ENCODE assay signal across 14 mouse cellular contexts in the genomic region with DNA sequence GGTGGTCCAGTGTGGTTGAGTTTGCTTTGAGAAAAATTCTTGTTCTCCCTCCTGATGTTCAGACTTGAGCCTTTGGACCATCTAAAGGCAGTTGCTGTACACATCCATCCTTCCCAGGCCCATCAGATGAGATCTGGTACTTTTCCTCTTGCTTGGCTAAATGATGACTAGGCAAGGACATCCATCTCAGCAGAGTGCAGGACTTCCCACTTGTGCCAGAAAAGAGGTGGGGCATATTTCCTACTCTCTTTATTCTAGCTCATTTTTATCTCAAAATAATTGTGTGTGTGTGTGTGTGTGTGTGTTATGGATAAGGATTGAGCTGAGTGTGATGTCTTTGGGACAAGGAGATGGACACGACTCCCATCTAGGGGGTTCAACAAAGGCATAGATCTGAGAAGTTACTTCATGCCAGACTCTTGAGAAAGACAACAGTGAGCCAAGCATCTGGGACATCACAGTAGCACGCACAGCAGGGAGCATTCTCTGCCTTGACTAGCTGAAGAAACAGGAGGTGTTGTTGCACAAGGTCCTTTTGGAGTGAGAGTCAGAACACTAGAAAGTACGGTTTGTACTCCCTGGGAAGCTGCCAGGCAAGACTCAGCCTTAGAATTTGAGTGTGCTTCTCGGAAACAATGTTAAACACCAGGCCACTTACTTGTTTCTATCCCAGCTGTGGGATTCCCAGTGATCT.
DNase-seq lines count a peak whose midpoint lies in the region; ATAC-seq and TF ChIP-seq lines count a peak whose summit lies in the region.
"Had no signal": no experiment of that assay in that cellular context is flagged by ENCODE, and none has a peak within 500 bp of the region (broad histone marks: within the 10 kb centered on the region; RNA-seq: fewer than 3 reads in every experiment).

No protein-coding gene starts in this region.

- WGBS in forebrain, embryonic 13.5 days, result 81% methylated on average over 4 of the region's 4 CpGs
- WGBS in intestine, embryonic 16.5 days, result 77% methylated on average over 4 of the region's 4 CpGs

- DNase-seq in gastrocnemius, adult 2 months, result peak; percentile 74
- no peak for DNase-seq in gastrocnemius, postnatal 4 days (ENCODE audit: low spot score in 2 of 2)
- peak; percentile 23 to 73 for DNase-seq in urinary bladder, postnatal 36 days (ENCODE audit: low spot score in 2 of 2)
- DNase-seq in urinary bladder, postnatal 10 days (ENCODE audit: low spot score), result no peak
- DNase-seq in lung, postnatal 14 days, result peak; percentile 80
- DNase-seq in spleen, postnatal 14 days (ENCODE audit: low spot score in 2 of 2), result no peak
- DNase-seq: cerebellum, adult 2 months had no signal

- H3K9ac ChIP-seq in forebrain, embryonic 13.5 days, result no peak overlapping the region
- no peak overlapping the region for H3K9ac ChIP-seq in intestine, embryonic 16.5 days (ENCODE audit: low read depth, low read length)
- H3K9ac ChIP-seq: hindbrain, embryonic 15.5 days; kidney, embryonic 15.5 days had no signal

- 0 out of 2 replicates have a peak, but pooled peaks cover 7% of the 10 kb centered on the region for H3K4me1 ChIP-seq in forebrain, embryonic 13.5 days
- peaks cover 10% of the 10 kb centered on the region; the same call in 1 of the 2 replicates for H3K4me1 ChIP-seq in intestine, embryonic 16.5 days (ENCODE audit: control insufficient read depth, insufficient read depth, low read length)
- H3K4me1 ChIP-seq: embryonic facial prominence, embryonic 10.5 days; forebrain, embryonic 10.5 days; megakaryocyte, embryonic 14.5 days had no signal

- no peaks in the 10 kb centered on the region for H3K36me3 ChIP-seq in forebrain, embryonic 13.5 days (ENCODE audit: poor library complexity, severe bottlenecking)
- H3K36me3 ChIP-seq in intestine, embryonic 16.5 days (ENCODE audit: control insufficient read depth, insufficient read depth, low read length), result no peaks in the 10 kb centered on the region
- H3K36me3 ChIP-seq: embryonic facial prominence, embryonic 10.5 days; forebrain, embryonic 10.5 days; hindbrain, embryonic 15.5 days; kidney, embryonic 15.5 days had no signal

- H3K4me2 ChIP-seq in forebrain, embryonic 13.5 days, result no peak overlapping the region
- H3K4me2 ChIP-seq in intestine, embryonic 16.5 days (ENCODE audit: low read depth, low read length), result no peak overlapping the region
- H3K4me2 ChIP-seq: hindbrain, embryonic 15.5 days; kidney, embryonic 15.5 days had no signal

- peak overlapping the region; percentile 64 for H3K27ac ChIP-seq in gastrocnemius, adult 2 months
- H3K27ac ChIP-seq in forebrain, embryonic 13.5 days, result no peak overlapping the region
- no peak overlapping the region for H3K27ac ChIP-seq in intestine, embryonic 16.5 days (ENCODE audit: low read length)
- H3K27ac ChIP-seq: embryonic facial prominence, embryonic 10.5 days; forebrain, embryonic 10.5 days; hindbrain, embryonic 15.5 days; kidney, embryonic 15.5 days had no signal

- intact Hi-C loops in gastrocnemius, adult 2 months (cut with DNase I), result no loop called here

- H3K4me3 ChIP-seq in gastrocnemius, adult 2 months, result no peak overlapping the region
- no peak overlapping the region for H3K4me3 ChIP-seq in forebrain, embryonic 13.5 days
- H3K4me3 ChIP-seq in intestine, embryonic 16.5 days (ENCODE audit: low read length), result no peak overlapping the region
- H3K4me3 ChIP-seq: embryonic facial prominence, embryonic 10.5 days; forebrain, embryonic 10.5 days; hindbrain, embryonic 15.5 days; kidney, embryonic 15.5 days; megakaryocyte, embryonic 14.5 days had no signal

- no peaks in the 10 kb centered on the region for H3K9me3 ChIP-seq in forebrain, embryonic 13.5 days (replicated peaks)
- H3K9me3 ChIP-seq in intestine, embryonic 16.5 days (ENCODE audit: control insufficient read depth, low read length), result no peaks in the 10 kb centered on the region
- H3K9me3 ChIP-seq: embryonic facial prominence, embryonic 10.5 days; forebrain, embryonic 10.5 days; hindbrain, embryonic 15.5 days; kidney, embryonic 15.5 days had no signal

- no peaks in the 10 kb centered on the region for H3K27me3 ChIP-seq in forebrain, embryonic 13.5 days
- no peaks in the 10 kb centered on the region for H3K27me3 ChIP-seq in intestine, embryonic 16.5 days (replicated peaks; ENCODE audit: control insufficient read depth, insufficient read depth, low read length)
- H3K27me3 ChIP-seq: hindbrain, embryonic 15.5 days; kidney, embryonic 15.5 days; megakaryocyte, embryonic 14.5 days had no signal

- no peak for TF ChIP-seq CTCF in gastrocnemius, adult 2 months (IDR thresholded peaks at IDR 0.05)

- no peak for ATAC-seq in forebrain, embryonic 13.5 days
- ATAC-seq in intestine, embryonic 16.5 days, result no peak

Comparison
In these comparisons a context has a peak if more than half of its experiments do, and no peak if none do; other contexts are left out.
1. DNase-seq: peak in gastrocnemius, adult 2 months (single experiment), urinary bladder, postnatal 36 days (2 of 2) and lung, postnatal 14 days (single experiment); none in gastrocnemius, postnatal 4 days (0 of 2), urinary bladder, postnatal 10 days (single experiment) and spleen, postnatal 14 days (0 of 2).